Mouse (Mus musculus) limb, embryonic 15.5 days (tissue): ENCODE results near the gene Smpd2. TPM values are rescaled to one million over a fixed set of nuclear protein-coding genes. Genes with fewer than 3 reads are reported as not detected.

ENCODE experiments used
- ATAC-seq: fragments of 200-750 bp; cut with Nextera tagmentation; 2 replicates; pipeline ENCODE4 v1.8.0; 2017; ENCODE audit warnings: low read depth, moderate TSS enrichment; ENCODE audit not compliant: insufficient number of reproducible peaks, low FRiP score, low TSS enrichment
- H3K27ac ChIP-seq: fragments of 300-500 bp; sonication (generic); 2 replicates; pipeline ENCODE4 v1.5.1; 2015; ENCODE audit warnings: moderate library complexity, mild to moderate bottlenecking, inconsistent platforms
- H3K27me3 ChIP-seq: fragments of 300-500 bp; sonication (generic); 2 replicates; pipeline ENCODE4 v1.6.1; 2015; ENCODE audit warnings: inconsistent platforms
- H3K36me3 ChIP-seq: fragments of 300-500 bp; sonication (generic); 2 replicates; pipeline ENCODE4 v1.6.1; 2015; ENCODE audit warnings: inconsistent platforms
- H3K4me1 ChIP-seq: fragments of 300-500 bp; sonication (generic); 2 replicates; pipeline ENCODE4 v1.6.1; 2015; ENCODE audit warnings: inconsistent platforms
- H3K4me2 ChIP-seq: fragments of 300-500 bp; sonication (generic); 2 replicates; pipeline ENCODE4 v1.6.1; 2015; ENCODE audit warnings: mild to moderate bottlenecking, inconsistent platforms
- H3K4me3 ChIP-seq: fragments of 300-500 bp; sonication (generic); 2 replicates; pipeline ENCODE4 v1.5.1; 2015; ENCODE audit warnings: mild to moderate bottlenecking, inconsistent platforms
- H3K9ac ChIP-seq: fragments of 300-500 bp; sonication (generic); 2 replicates; pipeline ENCODE4 v1.6.1; 2015; ENCODE audit warnings: inconsistent platforms
- H3K9me3 ChIP-seq: fragments of 300-500 bp; sonication (generic); 2 replicates; pipeline ENCODE4 v1.6.1; 2016; ENCODE audit warnings: inconsistent platforms
- WGBS: fragments of 180-500 bp; shearing (Covaris S2); methylation state at CpG from one replicate; pipeline ENCODE4 v1.1.7; 2015; 5-methylcytosine and 5-hydroxymethylcytosine counted together
- polyA plus RNA-seq: library from polyadenylated mRNA; unstranded; fragments of >200 nt; fragmentation: Nextera tagmentation; extraction: Ambion mirVana; gene quantifications from 2 replicates; pipeline ENCODE4 v1.2.1, GENCODE M21; 2015

The Smpd2 gene
- polyA plus RNA-seq: 51.4 and 56.2 TPM in 2 replicates

- no peaks in the 10 kb centered on the region for H3K9me3 ChIP-seq
- H3K4me2 ChIP-seq: peak within 1 kb of the TSS; percentile 100
- peak within 1 kb of the TSS; percentile 66 for H3K9ac ChIP-seq
- under 1% methylated on average over 50 of the region's 50 CpGs for WGBS
- H3K27me3 ChIP-seq: no peaks in the 10 kb centered on the region
- H3K4me1 ChIP-seq: peaks cover 27% of the 10 kb centered on the region
- peak within 1 kb of the TSS; percentile 68 for H3K4me3 ChIP-seq
- peaks cover 32% of the 10 kb centered on the region for H3K36me3 ChIP-seq
- ATAC-seq: peak; percentile 89
- H3K27ac ChIP-seq: peak within 1 kb of the TSS; percentile 87
These were observed at the start of gene Smpd2, which contains the start of gene Ppil6 for GRCm38 (mm10) chr10:41489708-41490517. TSS of gene Smpd2 (minus strand) at chr10:41490369. TSS of gene Ppil6 (plus strand) at chr10:41490439.

- H3K4me3 ChIP-seq: no peak overlapping the region
- no peaks in the 10 kb centered on the region for H3K27me3 ChIP-seq
- no peak for ATAC-seq
- H3K36me3 ChIP-seq: peaks cover 41% of the 10 kb centered on the region
- no peaks in the 10 kb centered on the region for H3K9me3 ChIP-seq
- H3K27ac ChIP-seq: no peak overlapping the region
- WGBS: 89% methylated on average over 4 of the region's 4 CpGs
- H3K9ac ChIP-seq: no peak overlapping the region
- H3K4me2 ChIP-seq: no peak overlapping the region
- no peaks in the 10 kb centered on the region for H3K4me1 ChIP-seq
These were observed 48.8 kb upstream of the Smpd2 start for GRCm38 (mm10) chr10:41538986-41539385.

- WGBS: 85% methylated on average over 3 of the region's 3 CpGs
- Histone ChIP-seq H3K27me3 (no peaks in the 10 kb centered on the region), H3K36me3 (peaks cover 51% of the 10 kb centered on the region)
These were observed 47.8 kb upstream of the Smpd2 start for GRCm38 (mm10) chr10:41537983-41538330.

GRCm38 (mm10) chr10:41537226-41537982 is 47.2 kb upstream of the Smpd2 start:
- no peak for ATAC-seq
- Histone ChIP-seq H3K9ac (no peak overlapping the region), H3K27me3 (no peaks in the 10 kb centered on the region), H3K36me3 (peaks cover 57% of the 10 kb centered on the region), H3K4me3 (no peak overlapping the region), H3K9me3 (no peaks in the 10 kb centered on the region), H3K27ac (no peak overlapping the region), H3K4me2 (no peak overlapping the region), H3K4me1 (no peaks in the 10 kb centered on the region)
- 93% methylated on average over 4 of the region's 4 CpGs for WGBS

More at GRCm38 (mm10) chr10:41537983-41538330, 47.8 kb upstream of the Smpd2 start:
- ATAC-seq: no peak
- no peaks in the 10 kb centered on the region for H3K9me3 ChIP-seq
- H3K4me2 ChIP-seq: no peak overlapping the region
- H3K27ac ChIP-seq: no peak overlapping the region
- H3K4me1 ChIP-seq: no peaks in the 10 kb centered on the region
- no peak overlapping the region for H3K9ac ChIP-seq
- no peak overlapping the region for H3K4me3 ChIP-seq

- Histone ChIP-seq H3K9ac (no peak overlapping the region), H3K36me3 (peaks cover 58% of the 10 kb centered on the region), H3K4me1 (no peaks in the 10 kb centered on the region), H3K9me3 (no peaks in the 10 kb centered on the region), H3K4me3 (no peak overlapping the region), H3K27ac (no peak overlapping the region), H3K4me2 (no peak overlapping the region), H3K27me3 (no peaks in the 10 kb centered on the region)
- ATAC-seq: no peak
- WGBS: 84% methylated on average over 1 of the region's 1 CpGs
These were observed 46.5 kb upstream of the Smpd2 start for GRCm38 (mm10) chr10:41536714-41537113.

- WGBS: 83% methylated on average over 2 of the region's 2 CpGs
- ATAC-seq: no peak
- H3K27me3 ChIP-seq: no peaks in the 10 kb centered on the region
- no peak overlapping the region for H3K4me2 ChIP-seq
- H3K4me1 ChIP-seq: no peaks in the 10 kb centered on the region
- no peak overlapping the region for H3K9ac ChIP-seq
- H3K36me3 ChIP-seq: peaks cover 61% of the 10 kb centered on the region
- no peaks in the 10 kb centered on the region for H3K9me3 ChIP-seq
- H3K27ac ChIP-seq: no peak overlapping the region
- H3K4me3 ChIP-seq: no peak overlapping the region
These were observed 45.8 kb upstream of the Smpd2 start for GRCm38 (mm10) chr10:41535991-41536390.

- H3K27me3 ChIP-seq: no peaks in the 10 kb centered on the region
- no peaks in the 10 kb centered on the region for H3K4me1 ChIP-seq
- no peaks in the 10 kb centered on the region for H3K9me3 ChIP-seq
- H3K36me3 ChIP-seq: peaks cover 55% of the 10 kb centered on the region
- H3K9ac ChIP-seq: no peak overlapping the region
- no peak overlapping the region for H3K27ac ChIP-seq
- no peak overlapping the region for H3K4me2 ChIP-seq
- ATAC-seq: no peak
- H3K4me3 ChIP-seq: no peak overlapping the region
- 83% methylated on average over 5 of the region's 5 CpGs for WGBS
These were observed 39.8 kb upstream of the Smpd2 start for GRCm38 (mm10) chr10:41529972-41530371.

- Histone ChIP-seq H3K4me3 (no peak overlapping the region), H3K4me2 (no peak overlapping the region), H3K36me3 (peaks cover 32% of the 10 kb centered on the region), H3K9me3 (no peaks in the 10 kb centered on the region), H3K9ac (no peak overlapping the region), H3K27ac (no peak overlapping the region), H3K4me1 (peaks cover 16% of the 10 kb centered on the region; the same call in 1 of the 2 replicates), H3K27me3 (no peaks in the 10 kb centered on the region)
- ATAC-seq: no peak
- 76% methylated on average over 1 of the region's 1 CpGs for WGBS
These were observed 35.5 kb upstream of the Smpd2 start for GRCm38 (mm10) chr10:41525696-41526095.

- ATAC-seq: no peak
- H3K4me2 ChIP-seq: no peak overlapping the region
- no peaks in the 10 kb centered on the region for H3K9me3 ChIP-seq
- H3K4me1 ChIP-seq: peaks cover 18% of the 10 kb centered on the region; the same call in 1 of the 2 replicates
- H3K4me3 ChIP-seq: no peak overlapping the region
- H3K27me3 ChIP-seq: no peaks in the 10 kb centered on the region
- H3K36me3 ChIP-seq: peaks cover 12% of the 10 kb centered on the region
- no peak overlapping the region for H3K9ac ChIP-seq
- H3K27ac ChIP-seq: no peak overlapping the region
- 83% methylated on average over 3 of the region's 3 CpGs for whole genome bisulfite sequencing
These were observed 33.2 kb upstream of the Smpd2 start for GRCm38 (mm10) chr10:41523386-41523785.

- ATAC-seq: no peak
- Histone ChIP-seq H3K9ac (peak overlapping the region; percentile 92), H3K4me3 (peak overlapping the region; percentile 91), H3K4me1 (peaks cover 18% of the 10 kb centered on the region; the same call in 1 of the 2 replicates), H3K9me3 (no peaks in the 10 kb centered on the region), H3K4me2 (peak overlapping the region; percentile 85), H3K36me3 (peaks cover 8% of the 10 kb centered on the region), H3K27me3 (no peaks in the 10 kb centered on the region), H3K27ac (no peak overlapping the region)
- 2% methylated on average over 5 of the region's 5 CpGs for WGBS
These were observed 30.2 kb upstream of the Smpd2 start for GRCm38 (mm10) chr10:41520410-41520673.

- H3K4me1 ChIP-seq: peaks cover 18% of the 10 kb centered on the region; the same call in 1 of the 2 replicates
- peak overlapping the region; percentile 92 for H3K9ac ChIP-seq
- H3K36me3 ChIP-seq: peaks cover 8% of the 10 kb centered on the region
- H3K9me3 ChIP-seq: no peaks in the 10 kb centered on the region
- peak; percentile 25 for ATAC-seq
- H3K27me3 ChIP-seq: no peaks in the 10 kb centered on the region
- H3K4me2 ChIP-seq: peak overlapping the region; percentile 85
- under 1% methylated on average over 65 of the region's 65 CpGs for WGBS
- H3K27ac ChIP-seq: peak overlapping the region; percentile 98
- H3K4me3 ChIP-seq: peak overlapping the region; percentile 91
These were observed 29.7 kb upstream of the Smpd2 start for GRCm38 (mm10) chr10:41519640-41520409.
